Mouse (Mus musculus): ENCODE results near the gene Dennd4a. TPM values are rescaled to one million over a fixed set of nuclear protein-coding genes. Genes with fewer than 3 reads are reported as not detected.

The Dennd4a gene
- total and polyA plus RNA-seq, 3 experiments: 17.6 to 417 (median 81.3) TPM

- no peak overlapping the region for H3K4me3 ChIP-seq (ENCODE audit: low read depth, low read length)
- no peak for ATAC-seq (ENCODE audit: extremely low read depth, insufficient number of reproducible peaks, low FRiP score, poor library complexity, severe bottlenecking)
Measured at GRCm38 (mm10) chr9:64939281-64939680, 128.1 kb downstream of the Dennd4a start.

GRCm38 (mm10) chr9:64939790-64940189 lies 128.7 kb downstream of the Dennd4a start:
- peaks cover 25% of the 10 kb centered on the region for H3K4me1 ChIP-seq (ENCODE audit: insufficient read depth, low read depth, low read length)
- DNase-seq (ENCODE audit: low spot score): no peak

More at GRCm38 (mm10) chr9:64939281-64939680, 128.1 kb downstream of the Dennd4a start:
- Histone ChIP-seq H3K4me1 (ENCODE audit: insufficient read depth, low read depth, low read length) (peaks cover 28% of the 10 kb centered on the region), H3K36me3 (replicated peaks) (no peaks in the 10 kb centered on the region), H3K27me3 (ENCODE audit: insufficient read depth, low read length) (peaks cover 63% of the 10 kb centered on the region), H3K9me3 (replicated peaks) (no peaks in the 10 kb centered on the region)
- TF ChIP-seq GATA1 (IDR thresholded peaks at IDR 0.05; ENCODE audit: borderline replicate concordance, low read length): no peak
- DNase-seq (ENCODE audit: low spot score): no peak

GRCm38 (mm10) chr9:64940731-64941346 lies 129.7 kb downstream of the Dennd4a start:
- no peaks in the 10 kb centered on the region for H3K36me3 ChIP-seq (replicated peaks)
- H3K4me3 ChIP-seq (ENCODE audit: low read depth, low read length): no peak overlapping the region
- no peaks in the 10 kb centered on the region for H3K9me3 ChIP-seq (replicated peaks)
- DNase-seq (ENCODE audit: low spot score) (no peak), ATAC-seq (ENCODE audit: extremely low read depth, insufficient number of reproducible peaks, low FRiP score, poor library complexity, severe bottlenecking) (no peak)
- peaks cover 25% of the 10 kb centered on the region for H3K4me1 ChIP-seq (ENCODE audit: insufficient read depth, low read depth, low read length)
- H3K27me3 ChIP-seq (ENCODE audit: insufficient read depth, low read length): peaks cover 65% of the 10 kb centered on the region
- no peak for TF ChIP-seq GATA1 (IDR thresholded peaks at IDR 0.05; ENCODE audit: borderline replicate concordance, low read length)
- no peak for TF ChIP-seq GATA2 (IDR thresholded peaks at IDR 0.05; ENCODE audit: borderline replicate concordance, low read depth, low read length)
- TF ChIP-seq CTCF (IDR thresholded peaks at IDR 0.05; ENCODE audit: low read depth, low read length): no peak
- TF ChIP-seq POLR2AphosphoS5 (IDR thresholded peaks at IDR 0.05; ENCODE audit: insufficient replicate concordance, low read depth, low read length): no peak
- no peak for TF ChIP-seq TAL1 (conservative IDR thresholded peaks at IDR 0.05; ENCODE audit: low read depth, low read length)

More at GRCm38 (mm10) chr9:64939790-64940189, 128.7 kb downstream of the Dennd4a start:
- H3K4me3 ChIP-seq (ENCODE audit: low read depth, low read length): no peak overlapping the region
- H3K9me3 ChIP-seq (replicated peaks): no peaks in the 10 kb centered on the region
- no peak for ATAC-seq (ENCODE audit: extremely low read depth, insufficient number of reproducible peaks, low FRiP score, poor library complexity, severe bottlenecking)
- TF ChIP-seq POLR2AphosphoS5 (IDR thresholded peaks at IDR 0.05; ENCODE audit: insufficient replicate concordance, low read depth, low read length) (no peak), CTCF (IDR thresholded peaks at IDR 0.05; ENCODE audit: low read depth, low read length) (no peak), GATA1 (IDR thresholded peaks at IDR 0.05; ENCODE audit: borderline replicate concordance, low read length) (no peak), TAL1 (conservative IDR thresholded peaks at IDR 0.05; ENCODE audit: low read depth, low read length) (no peak), GATA2 (IDR thresholded peaks at IDR 0.05; ENCODE audit: borderline replicate concordance, low read depth, low read length) (no peak)
- no peaks in the 10 kb centered on the region for H3K36me3 ChIP-seq (replicated peaks)
- H3K27me3 ChIP-seq (ENCODE audit: insufficient read depth, low read length): peaks cover 63% of the 10 kb centered on the region

- DNase-seq (ENCODE audit: low spot score) (no peak), ATAC-seq (ENCODE audit: extremely low read depth, insufficient number of reproducible peaks, low FRiP score, poor library complexity, severe bottlenecking) (no peak)
- no peak overlapping the region for H3K4me3 ChIP-seq (ENCODE audit: low read depth, low read length)
- no peaks in the 10 kb centered on the region for H3K36me3 ChIP-seq (replicated peaks)
- peaks cover 67% of the 10 kb centered on the region for H3K27me3 ChIP-seq (ENCODE audit: insufficient read depth, low read length)
- no peaks in the 10 kb centered on the region for H3K9me3 ChIP-seq (replicated peaks)
- TF ChIP-seq GATA2 (IDR thresholded peaks at IDR 0.05; ENCODE audit: borderline replicate concordance, low read depth, low read length): no peak
- no peak for TF ChIP-seq POLR2AphosphoS5 (IDR thresholded peaks at IDR 0.05; ENCODE audit: insufficient replicate concordance, low read depth, low read length)
- TF ChIP-seq TAL1 (conservative IDR thresholded peaks at IDR 0.05; ENCODE audit: low read depth, low read length): no peak
- no peak for TF ChIP-seq GATA1 (IDR thresholded peaks at IDR 0.05; ENCODE audit: borderline replicate concordance, low read length)
- peaks cover 18% of the 10 kb centered on the region for H3K4me1 ChIP-seq (ENCODE audit: insufficient read depth, low read depth, low read length)
Measured at GRCm38 (mm10) chr9:64941650-64942049, 130.5 kb downstream of the Dennd4a start.

GRCm38 (mm10) chr9:64943997-64944396 lies 132.9 kb downstream of the Dennd4a start:
- DNase-seq (ENCODE audit: low spot score) (no peak), ATAC-seq (ENCODE audit: extremely low read depth, insufficient number of reproducible peaks, low FRiP score, poor library complexity, severe bottlenecking) (no peak)
- peaks cover 73% of the 10 kb centered on the region for H3K27me3 ChIP-seq (ENCODE audit: insufficient read depth, low read length)
- TF ChIP-seq GATA1 (IDR thresholded peaks at IDR 0.05; ENCODE audit: borderline replicate concordance, low read length): no peak
- TF ChIP-seq TAL1 (conservative IDR thresholded peaks at IDR 0.05; ENCODE audit: low read depth, low read length): no peak
- no peak for TF ChIP-seq CTCF (IDR thresholded peaks at IDR 0.05; ENCODE audit: low read depth, low read length)
- no peaks in the 10 kb centered on the region for H3K36me3 ChIP-seq (replicated peaks)
- H3K4me1 ChIP-seq (ENCODE audit: insufficient read depth, low read depth, low read length): peaks cover 6% of the 10 kb centered on the region
- H3K4me3 ChIP-seq (ENCODE audit: low read depth, low read length): no peak overlapping the region
- H3K9me3 ChIP-seq (replicated peaks): no peaks in the 10 kb centered on the region

- Histone ChIP-seq H3K4me1 (ENCODE audit: insufficient read depth, low read depth, low read length) (no peaks in the 10 kb centered on the region), H3K4me3 (ENCODE audit: low read depth, low read length) (no peak overlapping the region), H3K9me3 (replicated peaks) (no peaks in the 10 kb centered on the region), H3K27me3 (ENCODE audit: insufficient read depth, low read length) (peaks cover 81% of the 10 kb centered on the region), H3K36me3 (replicated peaks) (no peaks in the 10 kb centered on the region)
- TF ChIP-seq GATA2 (IDR thresholded peaks at IDR 0.05; ENCODE audit: borderline replicate concordance, low read depth, low read length) (no peak), CTCF (IDR thresholded peaks at IDR 0.05; ENCODE audit: low read depth, low read length) (no peak), GATA1 (IDR thresholded peaks at IDR 0.05; ENCODE audit: borderline replicate concordance, low read length) (no peak), TAL1 (conservative IDR thresholded peaks at IDR 0.05; ENCODE audit: low read depth, low read length) (no peak), POLR2AphosphoS5 (IDR thresholded peaks at IDR 0.05; ENCODE audit: insufficient replicate concordance, low read depth, low read length) (no peak)
- ATAC-seq (ENCODE audit: extremely low read depth, insufficient number of reproducible peaks, low FRiP score, poor library complexity, severe bottlenecking): no peak
- no peak for DNase-seq (ENCODE audit: low spot score)
Measured at GRCm38 (mm10) chr9:64947483-64948095, 136.4 kb downstream of the Dennd4a start.
